Mouse (Mus musculus): ENCODE results near the gene Vmn1r118. TPM values are rescaled to one million over a fixed set of nuclear protein-coding genes. Genes with fewer than 3 reads are reported as not detected.
"Not testable (repeated sequence)": the region's sequence is repeated elsewhere in the genome, so short reads cannot be mapped to it uniquely, and the experiment has no call there.

Vmn1r118 gene
- not detected in 2 replicates for polyA plus RNA-seq (2012; rRNA removed)

GRCm38 (mm10) chr7:20912247-20912646, at the start of gene Vmn1r118:
Gene Vmn1r118 (minus strand): TSS chr7:20912347.
- not testable (repeated sequence) for H3K27me3 ChIP-seq (ENCODE audit: control insufficient read depth, insufficient read depth, low read length); H3K4me3 ChIP-seq (replicated peaks; ENCODE audit: insufficient read depth, low read depth, low read length); H3K27ac ChIP-seq (ENCODE audit: insufficient read depth, low read length); H3K4me1 ChIP-seq (ENCODE audit: control insufficient read depth, insufficient read depth, low read length); DNase-seq
- WGBS, result no CpG with 5 or more reads among the region's 2 CpGs

- not testable (repeated sequence) for H3K27ac ChIP-seq (ENCODE audit: insufficient read depth, low read length); DNase-seq; H3K27me3 ChIP-seq (ENCODE audit: control insufficient read depth, insufficient read depth, low read length); H3K4me1 ChIP-seq (ENCODE audit: control insufficient read depth, insufficient read depth, low read length); H3K4me3 ChIP-seq (replicated peaks; ENCODE audit: insufficient read depth, low read depth, low read length)
- WGBS, result no CpG with 5 or more reads among the region's 2 CpGs
Observed at GRCm38 (mm10) chr7:20884021-20884420, 28.1 kb downstream of the Vmn1r118 start, which contains the start of gene Vmn1r117. Gene Vmn1r117 (minus strand): TSS chr7:20884121.

DNA sequence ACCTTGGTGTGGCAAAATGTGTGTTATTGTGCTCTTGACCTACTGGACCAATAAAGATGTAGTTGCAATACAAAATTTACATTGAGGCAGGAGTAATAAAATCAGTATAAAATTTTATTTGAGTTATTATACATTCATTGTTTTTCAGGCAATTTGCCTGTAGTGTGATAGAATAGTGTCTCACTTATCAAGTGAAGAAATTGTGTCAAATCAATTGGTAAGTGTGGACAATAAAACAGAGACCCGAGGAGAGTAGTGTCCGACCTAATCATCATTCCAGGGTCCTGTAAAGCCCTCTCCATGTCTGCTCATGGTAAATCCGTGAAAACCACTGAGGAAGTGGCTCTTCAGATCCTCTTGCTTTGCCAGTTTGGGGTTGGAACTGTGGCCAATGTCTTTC, 40.2 kb downstream of the Vmn1r118 start, which contains the start of gene Vmn1r116:
Gene Vmn1r116, plus strand, starts transcription at position 301 of the 400 bp plus-strand sequence.
- DNase-seq; H3K4me3 ChIP-seq (replicated peaks; ENCODE audit: insufficient read depth, low read depth, low read length); H3K27me3 ChIP-seq (ENCODE audit: control insufficient read depth, insufficient read depth, low read length); H3K4me1 ChIP-seq (ENCODE audit: control insufficient read depth, insufficient read depth, low read length); H3K27ac ChIP-seq (ENCODE audit: insufficient read depth, low read length): not testable (repeated sequence)
- 33% methylated on average over 2 of the region's 3 CpGs for WGBS

Other genes with a start within 250 kb of the Vmn1r118 start
- not detected in 2 replicates for gene Vmn1r107, start 243.4 kb downstream of the Vmn1r118 start, polyA plus RNA-seq (2012; rRNA removed)
- not detected in 2 replicates for gene Vmn1r111, start 209.1 kb downstream of the Vmn1r118 start, polyA plus RNA-seq (2012; rRNA removed)
- not detected in 2 replicates for gene Gm10668, start 181.7 kb downstream of the Vmn1r118 start, polyA plus RNA-seq (2012; rRNA removed)
- gene Vmn1r112, start 141.2 kb downstream of the Vmn1r118 start, polyA plus RNA-seq (2012; rRNA removed), result not detected in 2 replicates
- gene Vmn1r113, start 125.1 kb downstream of the Vmn1r118 start, polyA plus RNA-seq (2012; rRNA removed), result not detected in 2 replicates
- not detected in 2 replicates for gene Vmn1r114, start 100.2 kb downstream of the Vmn1r118 start, polyA plus RNA-seq (2012; rRNA removed)
- gene Vmn1r115, start 67.4 kb downstream of the Vmn1r118 start, polyA plus RNA-seq (2012; rRNA removed), result not detected in 2 replicates
- not detected in 2 replicates for gene Vmn1r116, start 40.1 kb downstream of the Vmn1r118 start, polyA plus RNA-seq (2012; rRNA removed)
- not detected in 2 replicates for gene Vmn1r117, start 28.2 kb downstream of the Vmn1r118 start, polyA plus RNA-seq (2012; rRNA removed)
- not detected in 2 replicates for gene Vmn1r119, start 100.1 kb upstream of the Vmn1r118 start, polyA plus RNA-seq (2012; rRNA removed)
- gene Vmn1r120, start 141.4 kb upstream of the Vmn1r118 start, polyA plus RNA-seq (2012; rRNA removed), result not detected in 2 replicates
- not detected in 2 replicates for gene Vmn1r121, start 186.2 kb upstream of the Vmn1r118 start, polyA plus RNA-seq (2012; rRNA removed)
- gene Vmn1r122, start 221.8 kb upstream of the Vmn1r118 start, polyA plus RNA-seq (2012; rRNA removed), result not detected in 2 replicates
- gene Vmn1r123, start 249.8 kb upstream of the Vmn1r118 start, polyA plus RNA-seq (2012; rRNA removed), result not detected in 2 replicates